Comparison of ENCODE assay signal across 9 mouse cellular contexts in the genomic region with DNA sequence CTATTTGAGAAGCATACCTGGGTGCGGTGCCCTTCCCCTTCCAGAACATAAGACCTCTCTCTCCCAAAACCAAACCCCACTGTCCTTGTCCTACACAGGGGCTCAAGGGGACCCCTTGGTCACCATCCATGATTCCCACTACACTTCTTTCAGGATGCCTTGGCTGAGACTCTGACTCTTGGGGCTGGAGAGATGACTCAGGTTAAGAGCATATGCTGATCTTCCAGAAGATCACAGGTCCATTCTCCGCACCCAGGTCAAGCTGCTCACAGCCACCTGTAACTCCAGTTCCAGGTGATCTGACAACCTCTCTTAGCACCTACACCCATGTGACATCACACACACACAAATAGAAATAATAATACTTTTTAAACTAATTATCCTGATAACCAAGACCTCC. TPM values are rescaled to one million over a fixed set of nuclear protein-coding genes. Genes with fewer than 3 reads are reported as not detected.
DNase-seq lines count a peak whose midpoint lies in the region; ATAC-seq and TF ChIP-seq lines count a peak whose summit lies in the region.
"Had no signal": no experiment of that assay in that cellular context is flagged by ENCODE, and none has a peak within 500 bp of the region (broad histone marks: within the 10 kb centered on the region; RNA-seq: fewer than 3 reads in every experiment).

No protein-coding gene starts in this region.

- no peaks in the 10 kb centered on the region for H3K36me3 ChIP-seq in heart, embryonic 11.5 days (ENCODE audit: control insufficient read depth, insufficient read depth, low read length)
- H3K36me3 ChIP-seq in ES-Bruce4 (ENCODE audit: control insufficient read depth, insufficient read depth, low read length, poor library complexity, severe bottlenecking) = no peaks in the 10 kb centered on the region
- H3K36me3 ChIP-seq in hindbrain, embryonic 10.5 days = no peaks in the 10 kb centered on the region
- no peaks in the 10 kb centered on the region for H3K36me3 ChIP-seq in midbrain, embryonic 10.5 days

- peaks cover 25% of the 10 kb centered on the region for H3K4me1 ChIP-seq in heart, embryonic 11.5 days (ENCODE audit: control insufficient read depth, insufficient read depth, low read length)
- peaks cover 1% of the 10 kb centered on the region for H3K4me1 ChIP-seq in ES-Bruce4 (ENCODE audit: control insufficient read depth, insufficient read depth, low read length)
- H3K4me1 ChIP-seq in hindbrain, embryonic 10.5 days (replicated peaks) = peaks cover 31% of the 10 kb centered on the region
- peaks cover 29% of the 10 kb centered on the region for H3K4me1 ChIP-seq in midbrain, embryonic 10.5 days

- peak overlapping the region; percentile 77 for H3K4me3 ChIP-seq in heart, embryonic 11.5 days (ENCODE audit: low read depth, low read length)
- peak overlapping the region; percentile 51 for H3K4me3 ChIP-seq in ES-Bruce4 (ENCODE audit: low read depth, low read length)
- peak overlapping the region; percentile 61 for H3K4me3 ChIP-seq in hindbrain, embryonic 10.5 days
- peak overlapping the region; percentile 76 for H3K4me3 ChIP-seq in midbrain, embryonic 10.5 days

- H3K9me3 ChIP-seq in heart, embryonic 11.5 days (replicated peaks; ENCODE audit: control insufficient read depth, low read length) = no peaks in the 10 kb centered on the region
- H3K9me3 ChIP-seq in ES-Bruce4 (replicated peaks; ENCODE audit: control insufficient read depth, insufficient read depth, low read length, poor library complexity, severe bottlenecking) = no peaks in the 10 kb centered on the region
- H3K9me3 ChIP-seq in hindbrain, embryonic 10.5 days = no peaks in the 10 kb centered on the region
- H3K9me3 ChIP-seq in midbrain, embryonic 10.5 days (replicated peaks) = no peaks in the 10 kb centered on the region

- no peak for TF ChIP-seq CTCF in ES-Bruce4 (IDR thresholded peaks at IDR 0.05; ENCODE audit: low read depth, low read length)

- WGBS in heart, embryonic 11.5 days (ENCODE audit: insufficient replicate concordance) = 23% methylated on average over 2 of the region's 2 CpGs
- 19% methylated on average over 2 of the region's 2 CpGs for WGBS in hindbrain, embryonic 10.5 days
- WGBS in midbrain, embryonic 10.5 days = 26% methylated on average over 2 of the region's 2 CpGs

- no peak overlapping the region for H3K27ac ChIP-seq in heart, embryonic 11.5 days (ENCODE audit: low read depth, low read length)
- no peak overlapping the region for H3K27ac ChIP-seq in ES-Bruce4 (ENCODE audit: insufficient read depth, low read length)
- peak overlapping the region; percentile 88 for H3K27ac ChIP-seq in hindbrain, embryonic 10.5 days
- peak overlapping the region; percentile 89 for H3K27ac ChIP-seq in midbrain, embryonic 10.5 days (replicated peaks)

- ATAC-seq in heart, embryonic 11.5 days (replicated peaks; ENCODE audit: insufficient number of reproducible peaks, low FRiP score, low TSS enrichment) = no peak
- ATAC-seq in granulocyte monocyte progenitor cell, adult 5-6 weeks (replicated peaks; ENCODE audit: poor library complexity, severe bottlenecking) = no peak

- H3K4me2 ChIP-seq in heart, embryonic 11.5 days = peak overlapping the region; percentile 89

- H3K27me3 ChIP-seq in heart, embryonic 11.5 days (ENCODE audit: control insufficient read depth, insufficient read depth, low read length) = peaks cover 11% of the 10 kb centered on the region
- no peaks in the 10 kb centered on the region for H3K27me3 ChIP-seq in ES-Bruce4 (ENCODE audit: control insufficient read depth, insufficient read depth, low read length, poor library complexity, severe bottlenecking)
- peaks cover 46% of the 10 kb centered on the region for H3K27me3 ChIP-seq in hindbrain, embryonic 10.5 days (ENCODE audit: insufficient read depth, poor library complexity, severe bottlenecking)
- peaks cover 51% of the 10 kb centered on the region for H3K27me3 ChIP-seq in midbrain, embryonic 10.5 days (ENCODE audit: low read depth, poor library complexity, severe bottlenecking)

- DNase-seq in heart, adult 8-10 months (ENCODE audit: low spot score) = no peak
- DNase-seq in hindbrain, embryonic 10.5 days (ENCODE audit: low spot score) = no peak
- no peak for DNase-seq in midbrain, embryonic 10.5 days (ENCODE audit: low spot score)
- no peak for DNase-seq in cerebellum, postnatal 10 days
- no peak for DNase-seq in thymus, postnatal 25 days

- peak overlapping the region; percentile 92 for H3K9ac ChIP-seq in heart, embryonic 11.5 days (ENCODE audit: low read depth, low read length)
- peak overlapping the region; percentile 69 for H3K9ac ChIP-seq in ES-Bruce4 (ENCODE audit: low read depth, poor library complexity, severe bottlenecking)

- TF ChIP-seq POLR2A in ES-Bruce4 (IDR thresholded peaks at IDR 0.05; ENCODE audit: insufficient read depth, low read length) = no peak

- TF ChIP-seq EP300 in ES-Bruce4 (IDR thresholded peaks at IDR 0.05; ENCODE audit: insufficient read depth, low read depth, low read length) = no peak

RNA-seq across cellular contexts. Expression of a gene that starts 16.1 kb away (rescaled TPM):
- polyA plus RNA-seq in heart, embryonic 11.5 days (2014; fragmentation: Nextera tagmentation; extraction: Ambion mirVana) = 26.6 and 30.8 TPM in 2 replicates
- total RNA-seq in heart, adult 8-10 months (2022) = 10 to 100 TPM; 17.1 to 29.4 (median 20.3) TPM
- polyA plus RNA-seq in ES-Bruce4 (2011; ENCODE audit: insufficient read depth, insufficient read length, low read depth, missing spikeins) = 8.2 and 13.0 TPM in 2 replicates
- 15.8 and 20.8 TPM in 2 replicates for polyA plus RNA-seq in hindbrain, embryonic 10.5 days (2016; fragmentation: Nextera tagmentation; extraction: Ambion mirVana)
- 11.1 and 16.3 TPM in 2 replicates for polyA plus RNA-seq in midbrain, embryonic 10.5 days (2016; fragmentation: Nextera tagmentation; extraction: Ambion mirVana)
- total RNA-seq in granulocyte monocyte progenitor cell, adult 5-6 weeks (2014; fragmentation: Nextera tagmentation) = 3.9 and 5.2 TPM in 2 replicates
- total RNA-seq in granulocyte monocyte progenitor cell, adult 5-6 weeks (2017) = 7.5 and 16.6 TPM in 2 replicates

RNA-seq across cellular contexts. Expression of a gene that starts 26.1 kb away (rescaled TPM):
- polyA plus RNA-seq in heart, embryonic 11.5 days (2014; fragmentation: Nextera tagmentation; extraction: Ambion mirVana) = not detected in 2 replicates
- total RNA-seq in heart, adult 8-10 months (2022) = not detected
- polyA plus RNA-seq in ES-Bruce4 (2011; ENCODE audit: insufficient read depth, insufficient read length, low read depth, missing spikeins) = not detected in 2 replicates
- not detected in 2 replicates for polyA plus RNA-seq in hindbrain, embryonic 10.5 days (2016; fragmentation: Nextera tagmentation; extraction: Ambion mirVana)
- not detected in 2 replicates for polyA plus RNA-seq in midbrain, embryonic 10.5 days (2016; fragmentation: Nextera tagmentation; extraction: Ambion mirVana)
- total RNA-seq in granulocyte monocyte progenitor cell, adult 5-6 weeks (2014; fragmentation: Nextera tagmentation) = not detected in 2 replicates
- not detected in 2 replicates for total RNA-seq in granulocyte monocyte progenitor cell, adult 5-6 weeks (2017)
- total RNA-seq: CH12.LX had no signal

RNA-seq across cellular contexts. Expression of a gene that starts 43.6 kb away (rescaled TPM):
- polyA plus RNA-seq in heart, embryonic 11.5 days (2014; fragmentation: Nextera tagmentation; extraction: Ambion mirVana) = 2.3 and 3.4 TPM in 2 replicates
- 1 to 10 TPM; 1.6 to 1.8 (median 1.6) TPM for total RNA-seq in heart, adult 8-10 months (2022)
- 0.18 and 0.48 TPM in 2 replicates for polyA plus RNA-seq in ES-Bruce4 (2011; ENCODE audit: insufficient read depth, insufficient read length, low read depth, missing spikeins)
- 2.2 and 2.7 TPM in 2 replicates for polyA plus RNA-seq in hindbrain, embryonic 10.5 days (2016; fragmentation: Nextera tagmentation; extraction: Ambion mirVana)
- 1.8 and 3.3 TPM in 2 replicates for polyA plus RNA-seq in midbrain, embryonic 10.5 days (2016; fragmentation: Nextera tagmentation; extraction: Ambion mirVana)
- total RNA-seq in granulocyte monocyte progenitor cell, adult 5-6 weeks (2014; fragmentation: Nextera tagmentation) = 2.6 and 2.9 TPM in 2 replicates
- total RNA-seq in granulocyte monocyte progenitor cell, adult 5-6 weeks (2017) = 0.34 and 0.41 TPM in 2 replicates

RNA-seq across cellular contexts. Expression of a gene that starts 55.0 kb away (rescaled TPM):
- 1.1 and 2.6 TPM in 2 replicates for polyA plus RNA-seq in heart, embryonic 11.5 days (2014; fragmentation: Nextera tagmentation; extraction: Ambion mirVana)
- total RNA-seq in heart, adult 8-10 months (2022) = 1 to 10 TPM; 2.9 to 6.1 (median 3.7) TPM
- polyA plus RNA-seq in ES-Bruce4 (2011; ENCODE audit: insufficient read depth, insufficient read length, low read depth, missing spikeins) = 3.3 and 4.4 TPM in 2 replicates
- polyA plus RNA-seq in hindbrain, embryonic 10.5 days (2016; fragmentation: Nextera tagmentation; extraction: Ambion mirVana) = 0.30 and 0.50 TPM in 2 replicates
- 0.30 and 0.38 TPM in 2 replicates for polyA plus RNA-seq in midbrain, embryonic 10.5 days (2016; fragmentation: Nextera tagmentation; extraction: Ambion mirVana)
- 1.2 and 2.8 TPM in 2 replicates for total RNA-seq in granulocyte monocyte progenitor cell, adult 5-6 weeks (2014; fragmentation: Nextera tagmentation)
- 0.72 and 1.7 TPM in 2 replicates for total RNA-seq in granulocyte monocyte progenitor cell, adult 5-6 weeks (2017)

Comparison
In these comparisons a context has a peak if more than half of its experiments do, and no peak if none do; other contexts are left out.
1. H3K27ac ChIP-seq: peak in hindbrain, embryonic 10.5 days (single experiment) and midbrain, embryonic 10.5 days (single experiment); none in heart, embryonic 11.5 days (single experiment) and ES-Bruce4 (single experiment).
2. Peak in every context shown above with its lines, with median percentiles within 50 percentile points of each other: H3K4me3 ChIP-seq.